Mouse (Mus musculus) intestine, embryonic 16.5 days (tissue): ENCODE measurements around the gene Phlpp2. TPM values are rescaled to one million over a fixed set of nuclear protein-coding genes. Genes with fewer than 3 reads are reported as not detected.

Experiments
- ATAC-seq: fragments of 200-750 bp; cut with Nextera tagmentation; 2 replicates; pipeline ENCODE4 v1.8.0; 2017; ENCODE audit warnings: moderate TSS enrichment, moderate library complexity
- H3K27ac ChIP-seq: fragments of 300-500 bp; sonication (generic); 2 replicates; pipeline ENCODE4 v1.5.1; 2014; ENCODE audit warnings: mild to moderate bottlenecking, low read length
- H3K27me3 ChIP-seq: fragments of 300-500 bp; sonication (generic); replicated peaks from 2 replicates; pipeline ENCODE4 v1.6.1; 2014; ENCODE audit warnings: low read length, control low read depth, mixed read lengths; ENCODE audit not compliant: control insufficient read depth, insufficient read depth
- H3K36me3 ChIP-seq: fragments of 300-500 bp; sonication (generic); 2 replicates; pipeline ENCODE4 v1.6.1; 2014; ENCODE audit warnings: low read length, control low read depth; ENCODE audit not compliant: control insufficient read depth, insufficient read depth
- H3K4me1 ChIP-seq: fragments of 300-500 bp; sonication (generic); 2 replicates; pipeline ENCODE4 v1.6.1; 2014; ENCODE audit warnings: low read length, control low read depth, mixed read lengths; ENCODE audit not compliant: control insufficient read depth, insufficient read depth
- H3K4me2 ChIP-seq: fragments of 300-500 bp; sonication (generic); 2 replicates; pipeline ENCODE4 v1.6.1; 2014; ENCODE audit warnings: low read depth, low read length, control low read depth
- H3K4me3 ChIP-seq: fragments of 300-500 bp; sonication (generic); 2 replicates; pipeline ENCODE4 v1.5.1; 2014; ENCODE audit warnings: mild to moderate bottlenecking, low read length
- H3K9ac ChIP-seq: fragments of 300-500 bp; sonication (generic); 2 replicates; pipeline ENCODE4 v1.6.1; 2014; ENCODE audit warnings: low read depth, low read length
- H3K9me3 ChIP-seq: fragments of 300-500 bp; sonication (generic); 2 replicates; pipeline ENCODE4 v1.6.1; 2016; ENCODE audit warnings: low read length, control low read depth; ENCODE audit not compliant: control insufficient read depth
- WGBS: fragments of 180-500 bp; shearing (Covaris S2); extraction: QIAGEN DNeasy Blood & Tissue Kit; methylation state at CpG from one replicate; pipeline ENCODE4 v1.1.7; 2014; 5-methylcytosine and 5-hydroxymethylcytosine counted together
- polyA plus RNA-seq: library from polyadenylated mRNA; unstranded; fragments of >200 nt; fragmentation: Nextera tagmentation; extraction: Ambion mirVana; gene quantifications from 2 replicates; pipeline ENCODE4 v1.2.1, GENCODE M21; 2015

The Phlpp2 gene
- polyA plus RNA-seq, result 1.7 and 2.1 TPM in 2 replicates

- WGBS, result under 1% methylated on average over 42 of the region's 42 CpGs
- H3K27ac ChIP-seq, result peak within 1 kb of the TSS; percentile 90
- H3K36me3 ChIP-seq, result no peaks in the 10 kb centered on the region
- ATAC-seq, result peak; percentile 97
- no peaks in the 10 kb centered on the region for H3K27me3 ChIP-seq
- H3K4me2 ChIP-seq, result peak within 1 kb of the TSS; percentile 69
- H3K9me3 ChIP-seq, result no peaks in the 10 kb centered on the region
- peak within 1 kb of the TSS; percentile 96 for H3K9ac ChIP-seq
- H3K4me1 ChIP-seq, result no peaks in the 10 kb centered on the region; the same call in 1 of the 2 replicates
- H3K4me3 ChIP-seq, result peak within 1 kb of the TSS; percentile 95
Observed at GRCm38 (mm10) chr8:109868003-109868679, at the start of gene Phlpp2. Gene Phlpp2 (plus strand): TSS chr8:109868542.

GRCm38 (mm10) chr8:109823561-109823960, 44.8 kb upstream of the Phlpp2 start:
- no peak for ATAC-seq
- Histone ChIP-seq H3K9ac (no peak overlapping the region), H3K4me1 (no peaks in the 10 kb centered on the region), H3K27me3 (no peaks in the 10 kb centered on the region), H3K4me2 (no peak overlapping the region), H3K9me3 (no peaks in the 10 kb centered on the region), H3K27ac (no peak overlapping the region), H3K36me3 (no peaks in the 10 kb centered on the region), H3K4me3 (no peak overlapping the region)
- WGBS, result 88% methylated on average over 2 of the region's 2 CpGs

GRCm38 (mm10) chr8:109839822-109840221, 28.5 kb upstream of the Phlpp2 start:
- peaks cover 12% of the 10 kb centered on the region for H3K36me3 ChIP-seq
- 98% methylated on average over 2 of the region's 2 CpGs for WGBS

GRCm38 (mm10) chr8:109842468-109842867, 25.9 kb upstream of the Phlpp2 start:
- H3K36me3 ChIP-seq, result peaks cover 12% of the 10 kb centered on the region

More at GRCm38 (mm10) chr8:109839822-109840221, 28.5 kb upstream of the Phlpp2 start:
- Histone ChIP-seq H3K9me3 (no peaks in the 10 kb centered on the region), H3K4me1 (no peaks in the 10 kb centered on the region), H3K4me2 (no peak overlapping the region), H3K27ac (no peak overlapping the region), H3K4me3 (no peak overlapping the region), H3K27me3 (no peaks in the 10 kb centered on the region), H3K9ac (no peak overlapping the region)
- no peak for ATAC-seq

GRCm38 (mm10) chr8:109847866-109848265, 20.5 kb upstream of the Phlpp2 start:
- Histone ChIP-seq H3K4me1 (no peaks in the 10 kb centered on the region), H3K27ac (no peak overlapping the region), H3K27me3 (no peaks in the 10 kb centered on the region), H3K36me3 (peaks cover 6% of the 10 kb centered on the region), H3K4me2 (no peak overlapping the region), H3K4me3 (no peak overlapping the region), H3K9ac (no peak overlapping the region), H3K9me3 (no peaks in the 10 kb centered on the region)
- 76% methylated on average over 2 of the region's 2 CpGs for WGBS
- no peak for ATAC-seq

More at GRCm38 (mm10) chr8:109842468-109842867, 25.9 kb upstream of the Phlpp2 start:
- no peak overlapping the region for H3K4me3 ChIP-seq
- no peak for ATAC-seq
- no peaks in the 10 kb centered on the region for H3K4me1 ChIP-seq
- 100% methylated on average over 1 of the region's 1 CpGs for WGBS
- no peaks in the 10 kb centered on the region for H3K9me3 ChIP-seq
- no peak overlapping the region for H3K4me2 ChIP-seq
- no peaks in the 10 kb centered on the region for H3K27me3 ChIP-seq
- no peak overlapping the region for H3K27ac ChIP-seq
- H3K9ac ChIP-seq, result no peak overlapping the region

GRCm38 (mm10) chr8:109848981-109849380, 19.4 kb upstream of the Phlpp2 start:
- H3K36me3 ChIP-seq, result peaks cover 6% of the 10 kb centered on the region
- WGBS, result 80% methylated on average over 3 of the region's 3 CpGs

GRCm38 (mm10) chr8:109853423-109853822, 14.9 kb upstream of the Phlpp2 start:
- H3K27me3 ChIP-seq, result no peaks in the 10 kb centered on the region
- H3K4me1 ChIP-seq, result no peaks in the 10 kb centered on the region
- no peak overlapping the region for H3K27ac ChIP-seq
- H3K9ac ChIP-seq, result no peak overlapping the region
- peaks cover 12% of the 10 kb centered on the region for H3K36me3 ChIP-seq
- no peak overlapping the region for H3K4me2 ChIP-seq
- 39% methylated on average over 6 of the region's 6 CpGs for WGBS
- H3K4me3 ChIP-seq, result no peak overlapping the region
- no peak; the same call in 1 of the 2 replicates for ATAC-seq
- no peaks in the 10 kb centered on the region for H3K9me3 ChIP-seq

More at GRCm38 (mm10) chr8:109848981-109849380, 19.4 kb upstream of the Phlpp2 start:
- no peaks in the 10 kb centered on the region for H3K27me3 ChIP-seq
- no peaks in the 10 kb centered on the region for H3K4me1 ChIP-seq
- H3K4me2 ChIP-seq, result no peak overlapping the region
- H3K9me3 ChIP-seq, result no peaks in the 10 kb centered on the region
- H3K9ac ChIP-seq, result no peak overlapping the region
- no peak for ATAC-seq
- H3K4me3 ChIP-seq, result no peak overlapping the region
- no peak overlapping the region for H3K27ac ChIP-seq

- no peaks in the 10 kb centered on the region for H3K9me3 ChIP-seq
- peaks cover 12% of the 10 kb centered on the region for H3K36me3 ChIP-seq
Observed at GRCm38 (mm10) chr8:109854522-109854921, 13.8 kb upstream of the Phlpp2 start.

GRCm38 (mm10) chr8:109855451-109855850, 12.9 kb upstream of the Phlpp2 start:
- Histone ChIP-seq H3K27ac (no peak overlapping the region), H3K9ac (no peak overlapping the region), H3K4me2 (no peak overlapping the region), H3K36me3 (peaks cover 12% of the 10 kb centered on the region), H3K27me3 (no peaks in the 10 kb centered on the region), H3K4me1 (no peaks in the 10 kb centered on the region), H3K4me3 (no peak overlapping the region), H3K9me3 (no peaks in the 10 kb centered on the region)
- peak; percentile 74 for ATAC-seq
- WGBS, result 79% methylated on average over 6 of the region's 6 CpGs

More at GRCm38 (mm10) chr8:109854522-109854921, 13.8 kb upstream of the Phlpp2 start:
- Histone ChIP-seq H3K27ac (no peak overlapping the region), H3K27me3 (no peaks in the 10 kb centered on the region), H3K9ac (no peak overlapping the region), H3K4me2 (no peak overlapping the region), H3K4me3 (no peak overlapping the region), H3K4me1 (no peaks in the 10 kb centered on the region)
- 91% methylated on average over 4 of the region's 4 CpGs for WGBS
- ATAC-seq, result no peak
